Mouse (Mus musculus) left cerebral cortex, postnatal 14 days (tissue): ENCODE data around the gene Sct. TPM values are rescaled to one million over a fixed set of nuclear protein-coding genes. Genes with fewer than 3 reads are reported as not detected.
A peak's percentile ranks its signal among the peaks of the same experiment; 100 is the strongest.

Experiments
- DNase-seq, 2 experiments: peaks; one replicate each; pipeline ENCODE4 v3.0.0; 2021 to 2022; ENCODE audit warnings: low spot score in 2 of 2, mixed read lengths in 1 of 2
- intact Hi-C: fragments of 180-260 bp; cut with DNase I; formaldehyde crosslinking; loops from one replicate; pipeline ENCODE4 v1.15.1; 2025
- total RNA-seq, 2 experiments: library from RNA; stranded (reverse); gene quantifications; 2 replicates each; pipeline ENCODE4 v1.2.3; 2021

Sct gene
- total RNA-seq, 2 experiments from 2014 or later, result not detected

GRCm38 (mm10) chr7:141292583-141293388, 13.9 kb upstream of the Sct start:
- DNase-seq, result peak in 1 of 2 experiments; percentile 44
- intact Hi-C loops, result no loop called here

- intact Hi-C loops, result no loop called here
- DNase-seq, result peak; percentile 24 to 42
These were observed 13.1 kb upstream of the Sct start, which contains the start of gene Drd4 for GRCm38 (mm10) chr7:141291921-141292582. Gene Drd4, plus strand, starts transcription at chr7:141292006.

- DNase-seq, result no peak
- intact Hi-C loops, result no loop called here
These were observed 9.1 kb upstream of the Sct start for GRCm38 (mm10) chr7:141288042-141288441.

GRCm38 (mm10) chr7:141282756-141283155, 3.8 kb upstream of the Sct start:
- no peak for DNase-seq
- intact Hi-C loops, result no loop called here

GRCm38 (mm10) chr7:141281442-141281841, 2.5 kb upstream of the Sct start:
- no peak for DNase-seq
- intact Hi-C loops, result no loop called here

- intact Hi-C loops, result no loop called here
- DNase-seq, result no peak
These were observed 943 bp downstream of the Sct start for GRCm38 (mm10) chr7:141277701-141278678.

GRCm38 (mm10) chr7:141276546-141276945, 2.4 kb downstream of the Sct start, which contains the start of gene Cdhr5:
Gene Cdhr5, minus strand, starts transcription at chr7:141276786.
- intact Hi-C loops, result no loop called here
- DNase-seq, result no peak

- intact Hi-C loops, result no loop called here
- DNase-seq, result no peak
These were observed 3.6 kb downstream of the Sct start for GRCm38 (mm10) chr7:141275356-141275755.

GRCm38 (mm10) chr7:141270631-141271030, 8.3 kb downstream of the Sct start:
- intact Hi-C loops, result no loop called here
- no peak for DNase-seq

GRCm38 (mm10) chr7:141269273-141269545, 9.7 kb downstream of the Sct start:
- intact Hi-C loops, result loop anchor here (5.0 kb wide), 1 partner anchor 93 kb away; no protein-coding TSS in a partner anchor
- no peak for DNase-seq

- DNase-seq, result no peak
- intact Hi-C loops, result loop anchor here (5.0 kb wide), 1 partner anchor 94 kb away; no protein-coding TSS in a partner anchor
These were observed 10.3 kb downstream of the Sct start for GRCm38 (mm10) chr7:141268466-141269272.

GRCm38 (mm10) chr7:141265739-141266561, 13.0 kb downstream of the Sct start, which contains the start of gene Irf7:
Gene Irf7, minus strand, starts transcription at chr7:141266481.
- intact Hi-C loops, result loop anchor here (5.0 kb wide), 1 partner anchor 96 kb away; no protein-coding TSS in a partner anchor
- no peak for DNase-seq

GRCm38 (mm10) chr7:141265411-141265738, 13.6 kb downstream of the Sct start:
- intact Hi-C loops, result loop anchor here (5.0 kb wide), 1 partner anchor 97 kb away; no protein-coding TSS in a partner anchor

GRCm38 (mm10) chr7:141264761-141265410, 14.0 kb downstream of the Sct start:
- intact Hi-C loops, result loop anchor here (5.0 kb wide), 1 partner anchor 97 kb away; no protein-coding TSS in a partner anchor
- DNase-seq, result no peak

More at GRCm38 (mm10) chr7:141265411-141265738, 13.6 kb downstream of the Sct start:
- DNase-seq, result no peak

GRCm38 (mm10) chr7:141264041-141264700, 14.8 kb downstream of the Sct start:
- DNase-seq, result no peak
- intact Hi-C loops, result no loop called here

- intact Hi-C loops, result no loop called here
- DNase-seq, result no peak
These were observed 15.3 kb downstream of the Sct start for GRCm38 (mm10) chr7:141263640-141264039.

GRCm38 (mm10) chr7:141261480-141261879, 17.5 kb downstream of the Sct start:
- DNase-seq, result no peak
- intact Hi-C loops, result no loop called here
